Mouse (Mus musculus): ENCODE measurements around the gene Gm11007. TPM values are rescaled to one million over a fixed set of nuclear protein-coding genes. Genes with fewer than 3 reads are reported as not detected.
"Not testable (repeated sequence)": the region's sequence is repeated elsewhere in the genome, so short reads cannot be mapped to it uniquely, and the experiment has no call there.

The Gm11007 gene
- not detected in 2 replicates for polyA plus RNA-seq (2012; ENCODE audit: insufficient read depth, low replicate concordance)

- H3K4me3 ChIP-seq (replicated peaks); H3K27me3 ChIP-seq (replicated peaks); H3K9me3 ChIP-seq; H3K36me3 ChIP-seq (replicated peaks; ENCODE audit: low read length); H3K4me1 ChIP-seq: not testable (repeated sequence)
Measured at GRCm38 (mm10) chr2:175643678-175644077, at the start of gene Gm11007. Gene Gm11007, plus strand, starts transcription at chr2:175643978.

Other genes starting within 250 kb of the Gm11007 start
- gene Gm4724, start 208.2 kb upstream of the Gm11007 start, polyA plus RNA-seq (2012; ENCODE audit: insufficient read depth, low replicate concordance), result not detected in 2 replicates
- 0.58 TPM in 1 of 2 replicates, not detected in the other for gene Zfp965, start 174.0 kb upstream of the Gm11007 start, polyA plus RNA-seq (2012; ENCODE audit: insufficient read depth, low replicate concordance)
- not detected in 2 replicates for gene Zfp969, start 59.7 kb downstream of the Gm11007 start, polyA plus RNA-seq (2012; ENCODE audit: insufficient read depth, low replicate concordance)
- not detected in 2 replicates for gene Gm2007, start 97.6 kb downstream of the Gm11007 start, polyA plus RNA-seq (2012; ENCODE audit: insufficient read depth, low replicate concordance)
- gene Gm14288, start 157.1 kb downstream of the Gm11007 start, polyA plus RNA-seq (2012; ENCODE audit: insufficient read depth, low replicate concordance), result not detected in 2 replicates
- not detected in 2 replicates for gene Gm6710, start 225.2 kb downstream of the Gm11007 start, polyA plus RNA-seq (2012; ENCODE audit: insufficient read depth, low replicate concordance)

All from megakaryocyte, embryonic 14.5 days (primary cell).